Mouse (Mus musculus): ENCODE results near the gene Reln.
A peak's percentile ranks its signal among the peaks of the same experiment; 100 is the strongest.

Gene Reln

DNA sequence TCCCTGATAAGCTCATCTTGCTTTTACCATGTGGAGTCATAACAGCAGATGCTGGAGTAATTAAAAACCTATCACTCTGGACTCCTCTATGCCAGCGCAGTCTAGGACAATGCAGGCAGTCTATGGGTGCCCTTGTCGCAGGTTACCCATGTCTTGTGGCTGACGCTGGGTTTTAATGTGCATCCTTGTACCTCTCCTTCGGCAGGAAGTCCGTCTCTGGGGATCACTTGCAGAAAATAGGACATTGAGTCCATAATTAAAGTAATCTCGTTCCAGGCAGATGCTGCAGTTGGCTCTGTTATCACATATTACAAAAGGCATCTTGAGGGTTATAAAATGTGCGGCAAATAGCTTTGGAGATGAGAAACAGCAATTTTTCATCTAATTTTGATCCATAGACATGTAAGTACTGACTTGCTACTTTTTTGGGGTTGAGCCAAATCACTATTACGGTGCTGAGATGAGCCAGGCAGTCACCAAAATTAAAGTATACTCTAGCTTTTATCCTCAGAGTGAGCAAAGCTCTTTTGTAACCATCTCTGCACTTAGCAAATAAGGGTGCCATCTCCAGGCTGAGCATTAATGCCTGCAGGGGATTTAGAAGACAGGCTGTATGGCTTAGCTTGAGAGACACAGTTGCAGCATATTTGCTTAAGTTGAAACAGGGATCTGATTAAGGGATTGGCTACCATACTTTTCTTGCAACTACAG is 136.0 kb downstream of the Reln start:
- DNase-seq: peak; percentile 67

- no peak for DNase-seq
Observed at GRCm38 (mm10) chr5:22197926-22198325, 146.6 kb downstream of the Reln start.

DNA sequence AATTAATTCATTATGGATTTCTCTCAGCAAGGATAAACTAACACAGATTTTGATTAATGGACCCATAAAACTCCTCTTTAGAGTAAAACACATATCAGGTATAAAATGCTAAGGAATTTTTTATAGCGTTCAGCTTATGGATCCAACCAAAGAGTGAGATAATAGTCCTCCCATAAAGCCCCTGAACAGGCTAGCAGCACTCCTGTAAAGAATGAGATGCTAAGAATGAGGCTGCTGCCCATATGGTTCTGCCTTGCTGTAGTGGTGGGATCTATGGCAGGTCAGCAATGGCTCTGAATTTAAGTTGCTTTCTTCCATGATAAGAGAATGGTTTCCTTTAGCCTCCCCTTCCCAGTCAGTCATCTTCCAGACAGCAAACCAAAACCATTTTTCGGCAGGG is 147.6 kb downstream of the Reln start:
- DNase-seq: no peak

DNA sequence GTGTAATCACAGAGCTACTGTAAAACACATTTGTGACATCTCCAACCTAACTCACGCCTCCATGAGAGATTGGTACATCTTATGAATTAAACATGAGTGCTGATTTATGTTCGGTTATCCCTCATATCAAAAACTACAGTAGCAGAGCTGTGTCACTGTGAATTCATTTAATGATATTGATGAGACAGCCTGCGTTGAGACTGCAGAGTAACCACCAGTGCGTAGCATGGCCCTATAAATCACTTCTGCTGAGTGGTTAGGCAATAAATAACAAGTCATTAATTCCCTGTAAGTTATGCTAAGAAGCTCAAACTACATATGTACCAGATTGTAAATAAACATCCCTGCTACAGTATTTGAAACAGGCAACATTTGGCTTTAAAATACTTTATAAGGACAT is 148.0 kb downstream of the Reln start:
- DNase-seq: peak; percentile 40

GRCm38 (mm10) chr5:22195352-22195941 is 149.1 kb downstream of the Reln start:
- peak; percentile 64 for DNase-seq

GRCm38 (mm10) chr5:22191784-22192183 is 152.7 kb downstream of the Reln start:
- no peak for DNase-seq

DNA sequence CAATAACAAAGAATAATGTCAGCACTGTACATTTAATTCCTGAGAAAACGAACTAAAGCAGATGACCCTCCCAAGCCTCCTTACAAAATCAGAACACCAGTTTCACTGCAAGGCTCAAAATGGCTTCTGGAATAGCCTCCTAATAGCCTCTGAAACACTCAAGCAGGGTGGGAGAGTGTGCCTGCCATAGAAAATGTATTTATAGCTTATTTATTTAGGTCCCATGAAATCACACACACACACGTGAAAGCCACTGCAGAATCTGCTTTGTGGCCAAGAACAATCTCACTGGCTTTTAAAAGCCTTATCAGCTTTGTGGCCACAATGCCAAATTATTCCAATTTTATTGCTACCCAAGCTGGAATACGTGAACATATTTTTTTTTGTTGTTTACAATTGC is 154.2 kb downstream of the Reln start:
- no peak for DNase-seq

GRCm38 (mm10) chr5:22187599-22187998 is 156.9 kb downstream of the Reln start:
- no peak for DNase-seq

GRCm38 (mm10) chr5:22176480-22176879 is 168.0 kb downstream of the Reln start:
- no peak for DNase-seq

- DNase-seq: no peak
Observed at GRCm38 (mm10) chr5:22171336-22171735, 173.2 kb downstream of the Reln start.

GRCm38 (mm10) chr5:22164060-22164934 is 180.2 kb downstream of the Reln start:
- peak; percentile 77 for DNase-seq

DNA sequence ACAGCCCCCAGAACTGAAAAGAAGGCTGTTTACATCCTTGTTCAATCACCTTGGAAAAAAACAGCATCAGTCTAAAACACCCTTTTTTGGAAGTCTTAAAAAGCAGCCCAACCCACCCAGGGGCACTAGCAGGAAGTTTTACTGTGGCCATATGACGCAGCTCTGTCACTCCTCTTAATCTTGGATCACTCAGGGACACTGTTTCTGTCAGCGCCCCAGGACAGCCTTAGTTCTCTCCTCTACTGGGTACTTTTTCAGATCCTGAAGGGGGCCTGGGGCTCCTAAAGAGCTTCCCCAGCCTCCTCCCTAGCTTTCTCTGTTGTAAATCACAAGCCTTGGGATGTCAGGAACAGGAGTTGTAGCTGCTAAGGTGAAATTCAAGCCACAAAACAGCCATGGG is 183.6 kb downstream of the Reln start:
- DNase-seq: no peak

DNA sequence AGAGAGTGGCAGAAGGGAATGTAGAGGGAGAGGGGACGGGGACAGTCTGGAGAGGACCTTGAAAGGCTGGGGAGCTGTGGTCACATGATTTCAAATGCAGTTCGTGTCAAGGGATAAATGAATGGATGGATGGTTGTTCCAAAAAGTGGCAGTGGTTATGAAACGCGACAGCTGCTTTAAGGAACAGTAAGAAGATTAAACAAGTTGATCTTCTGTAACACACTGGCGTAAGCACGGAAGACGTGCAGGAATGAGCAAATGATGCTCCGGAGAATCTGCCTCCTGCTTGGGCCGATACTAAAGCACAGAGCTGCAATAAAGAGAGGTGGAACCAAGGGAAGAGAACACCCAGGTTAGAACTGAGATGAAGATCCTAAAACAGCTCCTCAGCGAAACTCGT is 185.7 kb downstream of the Reln start:
- DNase-seq: no peak

DNA sequence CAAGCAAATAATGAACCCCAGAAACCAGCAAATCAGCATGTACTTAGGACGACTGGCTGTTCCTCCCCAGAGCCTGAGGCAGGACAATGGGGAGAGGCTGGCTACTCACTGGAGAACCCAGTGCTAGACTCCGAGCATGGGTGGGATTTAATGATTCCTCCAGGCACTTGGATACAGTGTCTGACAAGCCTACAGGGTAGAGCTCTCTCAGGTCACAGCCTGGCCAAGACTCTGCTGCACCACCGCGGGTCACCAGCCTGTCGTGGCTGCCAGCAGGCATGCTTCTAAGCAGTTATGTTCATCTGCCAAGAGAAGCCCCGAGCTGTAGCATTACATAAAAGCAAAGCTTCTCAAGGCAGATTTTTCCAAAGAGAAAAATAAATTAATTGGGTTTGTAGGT is 190.9 kb downstream of the Reln start:
- peak; percentile 53 for DNase-seq

DNA sequence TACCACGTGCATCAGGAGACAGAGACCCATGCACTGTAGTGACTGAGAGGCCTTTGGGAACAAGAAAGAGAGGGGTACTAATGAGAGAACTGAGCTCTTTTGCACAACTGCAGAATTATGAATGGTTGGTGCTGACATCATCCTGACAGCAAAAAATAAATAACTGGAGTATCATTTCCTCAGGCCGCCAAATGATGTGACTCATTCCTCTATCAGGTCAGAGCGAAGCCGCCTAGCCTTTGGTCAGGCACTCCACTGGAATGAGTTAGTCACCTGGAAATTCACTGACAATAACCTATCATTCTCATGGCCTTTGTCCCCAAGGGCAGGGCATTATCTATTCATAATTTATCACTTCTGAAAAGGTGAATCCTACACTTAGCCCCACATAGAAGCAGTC is 202.7 kb downstream of the Reln start:
- no peak for DNase-seq

GRCm38 (mm10) chr5:22139015-22139414 is 205.5 kb downstream of the Reln start:
- peak; percentile 27 for DNase-seq

DNA sequence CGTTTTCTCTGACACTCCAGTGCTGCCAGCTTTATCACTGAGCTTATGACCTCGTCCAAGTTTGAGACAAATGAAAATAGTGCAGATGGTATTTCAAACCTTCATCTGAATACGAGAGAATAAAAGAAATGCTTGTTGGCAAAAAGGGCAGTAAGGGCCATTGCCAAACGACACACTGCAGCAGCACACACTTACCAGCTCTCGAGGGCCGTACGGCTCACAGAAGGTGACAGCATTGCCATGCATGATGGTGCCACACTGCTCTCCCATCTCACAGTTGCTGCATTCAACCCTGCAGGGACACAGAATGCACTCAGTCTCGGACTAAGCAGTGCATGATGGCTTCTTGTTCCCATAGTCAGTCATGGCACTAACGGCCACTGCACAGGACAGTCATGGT is 210.1 kb downstream of the Reln start:
- DNase-seq: no peak

DNA sequence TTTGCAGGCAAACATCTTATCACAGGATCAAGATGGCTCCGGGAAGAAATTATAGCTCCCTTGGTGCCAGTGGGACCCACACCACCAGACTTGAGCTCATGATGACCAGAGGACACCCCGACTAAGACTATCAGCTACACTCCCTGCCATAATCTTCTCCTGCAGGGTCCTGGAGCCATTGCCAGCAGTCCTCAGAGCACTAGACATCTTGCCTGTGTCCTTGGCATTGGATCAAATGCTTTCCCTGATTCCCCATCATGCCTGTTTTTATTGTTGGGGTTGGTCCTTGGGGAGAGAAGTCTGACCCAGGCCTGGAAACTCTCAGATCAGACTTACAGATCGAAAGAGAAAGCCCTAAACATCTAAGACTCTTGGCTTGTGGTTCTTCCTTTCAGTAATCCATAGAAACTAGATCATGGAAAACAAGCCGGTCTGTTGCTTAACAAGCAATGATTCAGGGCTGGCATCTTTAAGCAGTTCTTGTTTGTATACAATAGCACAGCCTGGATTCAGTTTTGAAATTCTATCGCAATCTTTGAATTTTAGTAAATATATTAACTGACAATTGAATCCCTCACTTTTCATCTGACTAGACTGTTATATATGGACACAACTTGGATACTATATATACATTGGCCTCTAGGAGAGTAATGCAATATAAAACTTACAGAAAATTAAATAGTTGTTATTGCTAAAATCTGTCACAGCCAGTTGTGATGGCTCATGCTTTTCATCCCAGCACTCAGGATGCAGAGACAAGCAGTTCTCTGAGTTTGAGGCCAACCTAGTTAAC is 212.6 kb downstream of the Reln start:
- DNase-seq: no peak

DNA sequence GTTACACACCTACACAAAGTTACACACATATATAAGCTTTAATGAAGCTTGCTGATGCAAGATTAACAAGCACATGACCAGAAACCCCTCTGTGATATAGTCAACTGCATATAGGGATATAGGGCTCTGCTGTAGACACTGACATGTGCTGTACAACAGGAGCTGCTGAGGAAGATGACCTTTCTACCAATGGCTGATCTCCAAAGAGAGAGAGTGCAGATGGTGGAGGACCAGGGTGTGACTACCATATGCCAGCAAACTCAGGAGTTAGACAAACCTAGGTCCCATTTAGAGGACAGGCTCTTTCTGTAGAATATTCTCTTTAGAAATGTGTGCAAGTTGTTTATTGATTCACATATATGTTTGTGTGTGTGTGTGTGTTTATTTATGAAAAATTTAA is 216.9 kb downstream of the Reln start:
- DNase-seq: no peak

- peak; percentile 40 for DNase-seq
Observed at GRCm38 (mm10) chr5:22119296-22119695, 225.2 kb downstream of the Reln start.

DNA sequence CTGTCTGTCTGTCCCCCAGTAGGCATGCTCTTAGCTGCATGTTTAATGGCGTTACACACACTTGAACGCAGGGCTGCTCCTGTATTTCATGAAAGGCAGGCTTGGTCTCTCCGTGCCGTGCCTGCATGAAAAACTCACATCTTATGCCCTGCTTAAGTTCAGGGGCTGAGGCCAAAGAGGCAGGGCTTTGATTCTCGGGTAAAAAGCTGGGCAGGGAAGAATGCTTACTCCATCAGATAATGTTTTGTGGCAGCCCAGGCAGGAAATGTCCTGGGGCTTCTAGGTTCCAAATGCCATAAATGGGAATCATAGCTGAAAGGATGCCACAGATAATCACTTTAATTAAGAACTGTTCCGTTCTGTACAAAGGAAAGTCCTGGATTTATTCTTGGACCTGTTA is 226.0 kb downstream of the Reln start:
- DNase-seq: peak; percentile 84

- no peak for DNase-seq
Observed at GRCm38 (mm10) chr5:22116922-22117321, 227.6 kb downstream of the Reln start.
